Mouse (Mus musculus) left cerebral cortex, postnatal 36 days (tissue): Measurements from ENCODE around the gene Oxct2b. TPM values are rescaled to one million over a fixed set of nuclear protein-coding genes. Genes with fewer than 3 reads are reported as not detected.
"Not testable (repeated sequence)": the region's sequence is repeated elsewhere in the genome, so short reads cannot be mapped to it uniquely, and the experiment has no call there.

ENCODE experiments used
- DNase-seq, 2 experiments: peaks; one replicate each; pipeline ENCODE4 v3.0.0; 2021 to 2022; ENCODE audit warnings: low spot score in 2 of 2, mixed read lengths in 1 of 2
- intact Hi-C: fragments of 180-260 bp; cut with DNase I; formaldehyde crosslinking; loops from one replicate; pipeline ENCODE4 v1.15.1; 2025
- total RNA-seq, 2 experiments: library from RNA; stranded (reverse); gene quantifications; 2 replicates each; pipeline ENCODE4 v1.2.3; 2021

The Oxct2b gene
- total RNA-seq, 2 experiments from 2014 or later, result 0.34 TPM; not detected in 1

- intact Hi-C loops, DNase-seq: not testable (repeated sequence)
These were observed 4.6 kb upstream of the Oxct2b start for GRCm38 (mm10) chr4:123111275-123111983.

DNA sequence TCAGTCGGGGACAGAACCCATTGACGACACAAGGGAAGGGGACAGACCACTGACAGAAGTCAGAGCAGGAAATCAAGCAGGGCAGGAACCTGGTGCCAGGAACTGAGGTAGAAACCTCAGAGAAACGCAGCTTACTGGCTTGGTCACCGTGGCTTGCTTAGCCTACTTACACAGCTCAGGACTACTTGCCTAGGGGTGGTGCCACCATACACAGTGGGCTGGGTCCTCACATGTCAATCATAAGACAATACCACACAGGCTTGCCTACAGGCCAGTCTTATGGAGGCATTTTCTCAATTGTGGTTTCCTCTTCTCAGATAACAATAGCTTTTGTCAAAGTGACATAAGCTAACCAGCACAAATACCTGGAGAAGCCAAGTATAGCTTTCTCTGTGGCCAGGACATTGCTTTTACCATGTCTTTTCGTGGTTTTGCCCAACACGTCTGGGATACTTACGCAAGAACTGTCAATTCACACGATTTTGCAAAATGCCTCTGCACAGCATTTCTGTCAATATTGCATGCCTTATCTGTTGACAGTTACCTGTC is 3.8 kb upstream of the Oxct2b start:
- DNase-seq, result no peak
- intact Hi-C loops, result no loop called here

GRCm38 (mm10) chr4:123114651-123115050 is 1.4 kb upstream of the Oxct2b start:
- intact Hi-C loops, DNase-seq: not testable (repeated sequence)

GRCm38 (mm10) chr4:123116640-123117039 is 574 bp downstream of the Oxct2b start:
- DNase-seq, result not testable (repeated sequence)

GRCm38 (mm10) chr4:123121286-123121685 is 5.2 kb downstream of the Oxct2b start:
- intact Hi-C loops, result no loop called here

More at GRCm38 (mm10) chr4:123116640-123117039, 574 bp downstream of the Oxct2b start:
- intact Hi-C loops, result not testable (repeated sequence)

GRCm38 (mm10) chr4:123126626-123127025 is 10.6 kb downstream of the Oxct2b start:
- no peak for DNase-seq
- intact Hi-C loops, result no loop called here

More at GRCm38 (mm10) chr4:123121286-123121685, 5.2 kb downstream of the Oxct2b start:
- no peak for DNase-seq

DNA sequence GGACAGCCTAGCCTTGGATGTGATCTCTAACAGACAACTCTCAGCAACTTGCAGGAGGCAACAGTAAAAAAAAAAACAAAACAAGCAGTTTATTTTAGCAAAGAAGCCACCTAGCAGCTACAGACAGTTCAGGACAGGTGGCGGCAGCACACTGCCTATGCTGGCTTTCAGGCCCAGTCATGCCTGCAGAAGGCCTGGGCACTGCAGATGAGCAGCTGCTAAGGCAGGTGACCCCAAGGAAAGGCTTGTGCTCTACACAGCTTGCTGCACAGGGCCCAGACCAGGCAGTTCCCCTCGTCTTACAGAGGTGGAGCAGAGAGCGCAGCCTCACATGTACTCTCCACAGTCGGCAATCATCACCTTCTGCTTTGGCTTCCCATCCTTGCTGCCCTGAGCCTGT is 11.0 kb downstream of the Oxct2b start:
- no peak for DNase-seq
- intact Hi-C loops, result no loop called here

- no peak for DNase-seq
- intact Hi-C loops, result no loop called here
These were observed 21.5 kb downstream of the Oxct2b start for GRCm38 (mm10) chr4:123137551-123137950.

- intact Hi-C loops, result no loop called here
- peak; percentile 72 to 76 for DNase-seq
These were observed 23.6 kb downstream of the Oxct2b start, which contains the start of gene Ppie for GRCm38 (mm10) chr4:123139513-123140154. Gene Ppie, minus strand, starts transcription at chr4:123139951.

GRCm38 (mm10) chr4:123147446-123148150 is 31.5 kb downstream of the Oxct2b start:
- peak; percentile 55 to 60 for DNase-seq
- intact Hi-C loops, result loop anchor here (5.0 kb wide), 1 partner anchor 35 kb away; the partner anchor contains the start of gene Hpcal4

- intact Hi-C loops, result no loop called here
- DNase-seq, result no peak
These were observed 35.9 kb downstream of the Oxct2b start for GRCm38 (mm10) chr4:123152003-123152402.

GRCm38 (mm10) chr4:123152976-123153375 is 36.9 kb downstream of the Oxct2b start:
- intact Hi-C loops, result no loop called here
- DNase-seq, result peak; percentile 78 to 83

DNA sequence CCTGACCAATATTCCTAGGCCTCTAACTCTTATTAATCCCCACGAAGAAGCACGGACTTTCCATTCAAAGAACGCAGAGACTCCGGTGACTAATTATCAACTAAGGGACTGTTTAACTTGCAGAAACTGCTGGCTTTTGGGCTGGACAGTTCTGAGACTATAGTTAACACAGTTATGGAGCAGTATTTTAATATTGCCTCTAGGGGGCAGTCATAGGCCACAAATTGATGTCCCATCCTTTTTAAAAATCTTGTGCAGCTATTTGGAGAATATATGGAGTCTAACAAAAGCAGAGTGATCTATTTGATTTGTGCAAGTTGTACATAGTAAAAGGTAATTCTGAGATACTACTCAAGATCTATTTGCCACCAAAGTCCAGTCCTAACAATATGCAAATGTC is 38.9 kb downstream of the Oxct2b start:
- DNase-seq, result no peak
- intact Hi-C loops, result loop anchor here (5.0 kb wide), 1 partner anchor 97 kb away; no protein-coding TSS in a partner anchor

- intact Hi-C loops, result loop anchor here (5.0 kb wide), 1 partner anchor 97 kb away; no protein-coding TSS in a partner anchor
- no peak for DNase-seq
These were observed 39.4 kb downstream of the Oxct2b start for GRCm38 (mm10) chr4:123155427-123155826.

- intact Hi-C loops, result loop anchor here (2.0 to 5.0 kb wide), 2 partner anchors 45 to 96 kb away; partner anchors contain the start of gene Nt5c1a
- no peak for DNase-seq
These were observed 39.8 kb downstream of the Oxct2b start for GRCm38 (mm10) chr4:123155840-123156239.

GRCm38 (mm10) chr4:123160571-123160970 is 44.5 kb downstream of the Oxct2b start:
- no peak for DNase-seq

DNA sequence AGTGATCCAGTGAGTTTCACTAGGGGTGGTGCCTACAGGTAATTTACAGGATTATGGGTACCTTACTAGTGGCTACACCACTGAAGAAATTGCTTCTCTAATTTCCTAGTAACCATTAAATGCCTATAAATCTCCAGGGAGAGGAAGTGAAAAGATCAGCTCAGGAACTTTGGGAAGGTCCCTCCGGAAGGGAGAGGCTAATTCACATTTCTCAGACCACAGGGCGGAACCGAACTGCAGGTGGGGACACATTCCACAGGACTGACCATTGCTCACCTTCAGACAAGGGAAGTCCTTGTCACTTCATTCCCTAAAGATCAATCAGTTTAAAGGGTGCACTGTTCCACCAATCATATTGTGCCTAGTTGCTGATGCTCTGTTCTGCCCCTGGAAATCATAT is 45.2 kb downstream of the Oxct2b start:
- DNase-seq, intact Hi-C loops: not testable (repeated sequence)

More at GRCm38 (mm10) chr4:123160571-123160970, 44.5 kb downstream of the Oxct2b start:
- intact Hi-C loops, result no loop called here

GRCm38 (mm10) chr4:123162305-123162917 is 46.3 kb downstream of the Oxct2b start:
- no peak for DNase-seq
- intact Hi-C loops, result no loop called here

DNA sequence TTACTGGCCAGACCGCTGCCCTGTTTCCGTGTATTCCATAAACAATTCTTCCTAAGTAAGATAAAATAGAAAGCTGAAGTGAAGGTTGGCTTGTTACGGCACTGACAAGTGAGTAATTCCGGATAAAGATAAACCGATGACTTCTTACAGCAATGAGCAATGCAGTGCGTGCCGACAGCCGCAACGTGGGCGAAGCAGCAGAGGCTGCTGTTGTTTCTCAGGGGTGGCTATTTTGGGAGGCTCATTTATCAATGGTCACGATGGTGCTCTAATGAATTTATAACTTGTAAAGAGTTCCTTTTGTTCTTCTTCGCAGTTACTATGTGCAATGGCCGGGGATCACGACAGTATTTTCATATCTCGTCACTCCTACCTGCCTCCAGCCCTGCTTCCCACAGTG is 48.1 kb downstream of the Oxct2b start:
- intact Hi-C loops, result no loop called here
- DNase-seq, result peak; percentile 49 to 52
